Mouse (Mus musculus) intestine, embryonic 16.5 days (tissue): ENCODE measurements around the gene Ciao2b. TPM values are rescaled to one million over a fixed set of nuclear protein-coding genes. Genes with fewer than 3 reads are reported as not detected.
"Not testable (repeated sequence)": the region's sequence is repeated elsewhere in the genome, so short reads cannot be mapped to it uniquely, and the experiment has no call there.

Experiments
- ATAC-seq: fragments of 200-750 bp; cut with Nextera tagmentation; 2 replicates; pipeline ENCODE4 v1.8.0; 2017; ENCODE audit warnings: moderate TSS enrichment, moderate library complexity
- H3K27ac ChIP-seq: fragments of 300-500 bp; sonication (generic); 2 replicates; pipeline ENCODE4 v1.5.1; 2014; ENCODE audit warnings: mild to moderate bottlenecking, low read length
- H3K27me3 ChIP-seq: fragments of 300-500 bp; sonication (generic); replicated peaks from 2 replicates; pipeline ENCODE4 v1.6.1; 2014; ENCODE audit warnings: low read length, control low read depth, mixed read lengths; ENCODE audit not compliant: control insufficient read depth, insufficient read depth
- H3K36me3 ChIP-seq: fragments of 300-500 bp; sonication (generic); 2 replicates; pipeline ENCODE4 v1.6.1; 2014; ENCODE audit warnings: low read length, control low read depth; ENCODE audit not compliant: control insufficient read depth, insufficient read depth
- H3K4me1 ChIP-seq: fragments of 300-500 bp; sonication (generic); 2 replicates; pipeline ENCODE4 v1.6.1; 2014; ENCODE audit warnings: low read length, control low read depth, mixed read lengths; ENCODE audit not compliant: control insufficient read depth, insufficient read depth
- H3K4me2 ChIP-seq: fragments of 300-500 bp; sonication (generic); 2 replicates; pipeline ENCODE4 v1.6.1; 2014; ENCODE audit warnings: low read depth, low read length, control low read depth
- H3K4me3 ChIP-seq: fragments of 300-500 bp; sonication (generic); 2 replicates; pipeline ENCODE4 v1.5.1; 2014; ENCODE audit warnings: mild to moderate bottlenecking, low read length
- H3K9ac ChIP-seq: fragments of 300-500 bp; sonication (generic); 2 replicates; pipeline ENCODE4 v1.6.1; 2014; ENCODE audit warnings: low read depth, low read length
- H3K9me3 ChIP-seq: fragments of 300-500 bp; sonication (generic); 2 replicates; pipeline ENCODE4 v1.6.1; 2016; ENCODE audit warnings: low read length, control low read depth; ENCODE audit not compliant: control insufficient read depth
- WGBS: fragments of 180-500 bp; shearing (Covaris S2); extraction: QIAGEN DNeasy Blood & Tissue Kit; methylation state at CpG from one replicate; pipeline ENCODE4 v1.1.7; 2014; 5-methylcytosine and 5-hydroxymethylcytosine counted together
- polyA plus RNA-seq: library from polyadenylated mRNA; unstranded; fragments of >200 nt; fragmentation: Nextera tagmentation; extraction: Ambion mirVana; gene quantifications from 2 replicates; pipeline ENCODE4 v1.2.1, GENCODE M21; 2015

The Ciao2b gene
- polyA plus RNA-seq = 93.6 and 94.9 TPM in 2 replicates

DNA sequence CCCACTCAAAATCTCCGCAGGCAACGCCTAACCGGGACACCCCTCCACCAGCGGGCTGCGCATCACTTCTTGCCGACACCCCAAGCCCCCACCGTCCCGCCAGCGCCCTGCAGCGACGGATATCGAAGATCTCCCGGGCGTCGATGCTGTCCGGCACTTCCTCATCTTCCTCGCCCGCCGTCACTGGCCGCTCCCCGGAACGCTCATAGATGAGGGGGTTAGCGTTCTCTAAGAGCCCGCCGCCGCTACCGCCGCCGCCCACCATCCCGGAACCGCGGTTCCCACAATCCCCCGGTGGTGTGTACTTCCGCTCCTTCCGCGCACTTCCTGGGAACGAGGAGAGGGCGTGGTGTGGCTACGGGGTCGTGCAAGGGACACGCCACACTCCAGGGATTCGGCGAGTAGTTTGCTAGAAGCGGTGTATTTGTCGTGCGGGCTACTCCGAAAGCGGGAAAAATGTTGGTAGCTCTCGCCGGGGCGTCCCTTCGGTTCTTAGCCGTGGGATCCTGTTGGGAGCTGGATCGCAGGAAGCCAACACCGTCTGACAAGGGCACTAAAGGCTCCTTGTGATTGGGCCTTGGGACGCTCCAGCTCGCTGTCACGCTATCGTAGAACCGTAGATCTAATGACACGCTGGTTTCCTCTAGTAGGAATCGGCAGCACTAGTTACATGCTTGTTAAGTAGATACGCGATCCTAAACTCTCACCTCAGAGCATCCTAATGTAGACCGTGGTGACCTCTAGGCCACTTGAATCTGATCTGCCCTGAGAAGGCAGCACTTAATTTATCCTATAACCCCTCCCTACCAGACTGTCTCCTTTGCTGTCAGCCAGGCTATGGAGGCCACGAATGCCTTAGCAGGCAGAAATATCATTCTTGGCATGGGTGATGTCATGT lies at the start of gene Ciao2b:
Gene Ciao2b (minus strand): TSS at position 540 of the 898 bp plus-strand sequence.
- Histone ChIP-seq H3K9me3 (no peaks in the 10 kb centered on the region), H3K27me3 (no peaks in the 10 kb centered on the region), H3K4me3 (peak within 1 kb of the TSS; percentile 84), H3K36me3 (no peaks in the 10 kb centered on the region), H3K27ac (peak within 1 kb of the TSS; percentile 73), H3K4me1 (peaks cover 18% of the 10 kb centered on the region), H3K4me2 (peak within 1 kb of the TSS; percentile 94), H3K9ac (peak within 1 kb of the TSS; percentile 83)
- WGBS = under 1% methylated on average over 66 of the region's 66 CpGs
- ATAC-seq = peak; percentile 97

DNA sequence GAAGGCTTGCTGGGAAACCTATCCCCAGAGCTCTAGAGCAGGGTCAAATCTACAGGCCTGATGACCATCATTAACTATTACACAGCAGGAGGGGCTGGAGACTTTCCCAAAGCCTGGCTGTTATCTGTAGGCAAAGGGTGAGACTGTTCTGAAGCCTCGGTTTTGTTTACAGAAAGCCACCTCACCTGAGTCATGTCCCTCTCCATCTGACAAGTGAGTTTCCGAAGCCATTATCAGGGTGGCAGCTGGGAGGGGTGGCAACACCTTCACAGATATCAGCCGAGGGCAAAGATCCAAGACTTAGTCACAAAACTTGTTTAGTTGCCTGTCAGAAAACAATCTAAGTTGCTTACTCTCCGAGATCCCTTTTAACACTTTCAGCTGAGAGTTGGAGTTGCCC lies 46.7 kb upstream of the Ciao2b start:
- WGBS = 41% methylated on average over 4 of the region's 4 CpGs
- ATAC-seq = peak; percentile 84

DNA sequence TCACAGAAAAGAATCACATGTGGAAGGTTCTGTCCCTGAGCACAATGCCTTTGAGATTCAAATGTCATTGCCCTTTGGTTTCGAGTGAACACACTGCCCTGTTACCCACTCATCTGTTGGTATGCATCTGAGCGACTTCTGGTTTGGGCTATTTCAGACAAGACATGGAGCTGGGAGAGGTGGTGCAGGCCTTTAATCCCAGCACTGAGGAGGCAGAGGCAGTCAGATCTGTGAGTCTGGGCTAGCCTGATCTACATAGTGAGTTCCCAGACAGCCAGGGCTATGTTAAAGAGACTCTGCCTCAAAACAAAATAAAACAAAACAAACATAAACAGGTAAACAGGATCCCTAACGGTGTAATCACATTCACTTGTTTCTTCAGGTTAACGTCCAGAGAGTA lies 13.8 kb upstream of the Ciao2b start:
- Histone ChIP-seq H3K4me2 (no peak overlapping the region), H3K4me1 (no peaks in the 10 kb centered on the region), H3K27me3 (no peaks in the 10 kb centered on the region), H3K9ac (no peak overlapping the region), H3K27ac (no peak overlapping the region), H3K9me3 (no peaks in the 10 kb centered on the region), H3K4me3 (no peak overlapping the region), H3K36me3 (no peaks in the 10 kb centered on the region)
- ATAC-seq = peak; percentile 46; the same call in 1 of the 2 replicates
- WGBS = 74% methylated on average over 4 of the region's 4 CpGs

More for the DNA sequence above, 46.7 kb upstream of the Ciao2b start:
- Histone ChIP-seq H3K4me3 (no peak overlapping the region), H3K27me3 (no peaks in the 10 kb centered on the region), H3K36me3 (no peaks in the 10 kb centered on the region), H3K4me1 (0 out of 2 replicates have a peak, but pooled peaks cover 5% of the 10 kb centered on the region), H3K9me3 (no peaks in the 10 kb centered on the region), H3K9ac (no peak overlapping the region), H3K4me2 (no peak overlapping the region), H3K27ac (no peak overlapping the region)

GRCm38 (mm10) chr8:104654984-104655383 lies 13.2 kb upstream of the Ciao2b start:
- H3K9ac ChIP-seq = no peak overlapping the region
- H3K27me3 ChIP-seq = no peaks in the 10 kb centered on the region
- peak; percentile 91 for ATAC-seq
- H3K9me3 ChIP-seq = no peaks in the 10 kb centered on the region
- no peak overlapping the region for H3K27ac ChIP-seq
- H3K36me3 ChIP-seq = no peaks in the 10 kb centered on the region
- H3K4me1 ChIP-seq = no peaks in the 10 kb centered on the region
- WGBS = 4% methylated on average over 3 of the region's 3 CpGs
- H3K4me2 ChIP-seq = no peak overlapping the region
- H3K4me3 ChIP-seq = no peak overlapping the region

GRCm38 (mm10) chr8:104644187-104644586 lies 2.4 kb upstream of the Ciao2b start:
- WGBS = 75% methylated on average over 3 of the region's 3 CpGs

GRCm38 (mm10) chr8:104642324-104642654 lies 524 bp upstream of the Ciao2b start:
- H3K4me1 ChIP-seq = peaks cover 18% of the 10 kb centered on the region
- H3K27ac ChIP-seq = peak overlapping the region; percentile 73
- H3K27me3 ChIP-seq = no peaks in the 10 kb centered on the region
- 80% methylated on average over 6 of the region's 6 CpGs for WGBS
- H3K9me3 ChIP-seq = no peaks in the 10 kb centered on the region
- H3K36me3 ChIP-seq = no peaks in the 10 kb centered on the region
- H3K4me2 ChIP-seq = peak overlapping the region; percentile 94
- H3K4me3 ChIP-seq = peak overlapping the region; percentile 84
- H3K9ac ChIP-seq = peak overlapping the region; percentile 83
- peak; percentile 13 for ATAC-seq

More at GRCm38 (mm10) chr8:104644187-104644586, 2.4 kb upstream of the Ciao2b start:
- not testable (repeated sequence) for H3K27me3 ChIP-seq, H3K4me2 ChIP-seq, H3K36me3 ChIP-seq, H3K4me3 ChIP-seq, ATAC-seq, H3K9ac ChIP-seq, H3K27ac ChIP-seq, H3K9me3 ChIP-seq
- H3K4me1 ChIP-seq = peaks cover 18% of the 10 kb centered on the region

- H3K27ac ChIP-seq = peak overlapping the region; percentile 28; the same call in 1 of the 2 replicates
- WGBS = 7% methylated on average over 25 of the region's 25 CpGs
Measured at GRCm38 (mm10) chr8:104640831-104641370, 864 bp downstream of the Ciao2b start.

GRCm38 (mm10) chr8:104640241-104640640 lies 1.5 kb downstream of the Ciao2b start:
- no peak overlapping the region for H3K27ac ChIP-seq

More at GRCm38 (mm10) chr8:104640831-104641370, 864 bp downstream of the Ciao2b start:
- peak overlapping the region; percentile 83 for H3K9ac ChIP-seq
- no peak for ATAC-seq
- no peaks in the 10 kb centered on the region for H3K9me3 ChIP-seq
- H3K4me2 ChIP-seq = peak overlapping the region; percentile 94
- peak overlapping the region; percentile 84 for H3K4me3 ChIP-seq
- no peaks in the 10 kb centered on the region for H3K27me3 ChIP-seq
- H3K4me1 ChIP-seq = peaks cover 18% of the 10 kb centered on the region
- no peaks in the 10 kb centered on the region for H3K36me3 ChIP-seq

DNA sequence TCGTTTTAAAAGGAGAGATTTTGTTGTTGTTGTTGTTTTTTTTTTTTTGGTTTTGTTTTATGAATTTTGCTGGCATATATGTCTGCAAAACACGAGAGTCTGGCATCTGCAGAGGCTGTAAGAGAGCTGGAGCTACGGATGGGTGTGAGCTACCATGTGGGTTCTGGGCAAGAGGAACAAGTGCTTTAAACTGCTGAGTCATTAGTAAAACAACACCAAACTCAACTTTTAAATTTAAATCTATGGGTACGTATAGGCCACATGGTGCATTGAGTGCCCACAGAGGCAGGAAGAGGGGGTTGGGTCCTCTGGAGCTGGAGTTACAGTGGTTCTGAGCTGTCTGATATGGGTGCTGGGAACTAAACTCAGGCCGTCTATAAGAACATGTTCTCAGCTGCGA lies 3.8 kb downstream of the Ciao2b start:
- Histone ChIP-seq H3K27ac (no peak overlapping the region), H3K36me3 (no peaks in the 10 kb centered on the region), H3K9me3 (no peaks in the 10 kb centered on the region), H3K9ac (no peak overlapping the region), H3K27me3 (no peaks in the 10 kb centered on the region; the same call in 1 of the 2 replicates), H3K4me3 (no peak overlapping the region), H3K4me2 (no peak overlapping the region), H3K4me1 (peaks cover 18% of the 10 kb centered on the region)
- no peak for ATAC-seq
- WGBS = 88% methylated on average over 6 of the region's 6 CpGs

More at GRCm38 (mm10) chr8:104640241-104640640, 1.5 kb downstream of the Ciao2b start:
- peak overlapping the region; percentile 84 for H3K4me3 ChIP-seq
- peak overlapping the region; percentile 83 for H3K9ac ChIP-seq
- 77% methylated on average over 7 of the region's 7 CpGs for WGBS
- no peaks in the 10 kb centered on the region for H3K36me3 ChIP-seq
- H3K27me3 ChIP-seq = no peaks in the 10 kb centered on the region
- no peaks in the 10 kb centered on the region for H3K9me3 ChIP-seq
- H3K4me2 ChIP-seq = peak overlapping the region; percentile 94
- H3K4me1 ChIP-seq = peaks cover 18% of the 10 kb centered on the region
- ATAC-seq = no peak
